Mouse (Mus musculus): ENCODE data around the gene Tnfsf9.

DNA sequence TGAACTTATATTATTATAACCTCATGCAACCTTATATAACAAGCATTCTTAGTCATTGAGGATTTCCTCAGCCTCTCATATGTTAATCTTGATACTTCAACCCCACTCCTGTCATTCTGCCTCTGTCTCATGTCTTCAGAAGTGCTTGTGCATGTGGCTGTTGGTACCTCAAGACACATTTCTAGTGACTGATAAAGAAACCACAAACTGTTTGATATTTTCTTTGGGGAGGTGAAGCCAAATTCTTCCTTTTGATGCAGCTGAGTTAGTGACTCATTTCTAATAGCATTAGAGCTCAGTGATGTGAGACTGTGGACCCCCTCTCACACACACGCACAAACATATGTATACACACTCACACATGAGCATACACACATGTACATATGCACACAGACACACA lies 26.7 kb downstream of the Tnfsf9 start:
- no peak for TF ChIP-seq POLR2A (IDR thresholded peaks at IDR 0.05; ENCODE audit: borderline replicate concordance, extremely low read depth, low read depth, low read length)
- TF ChIP-seq CTCF (IDR thresholded peaks at IDR 0.05; ENCODE audit: insufficient read depth, low read length) = no peak
